Mouse (Mus musculus): ENCODE results near the gene Cipc.

DNA sequence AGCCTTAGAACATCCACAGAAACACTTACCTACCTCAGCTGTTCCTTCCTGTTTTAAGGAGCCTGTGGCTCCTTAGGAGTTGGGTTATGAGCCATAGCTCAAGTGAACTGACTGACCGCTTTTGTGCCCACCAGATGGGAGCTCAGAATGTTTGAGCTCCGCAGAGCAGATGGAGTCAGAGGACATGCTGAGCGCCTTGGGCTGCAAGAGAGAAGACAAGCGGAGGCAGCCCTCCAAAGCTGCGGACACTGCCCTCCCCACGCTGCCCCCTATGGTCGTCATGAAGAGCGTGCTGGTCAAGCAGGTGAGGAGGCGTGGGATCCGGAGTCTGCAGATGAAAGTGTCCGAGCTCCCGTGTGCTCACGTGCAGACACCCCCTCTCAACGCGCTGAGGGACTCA is 13.3 kb downstream of the Cipc start:
- TF ChIP-seq FLI1 (IDR thresholded peaks at IDR 0.05; ENCODE audit: low read length) (no peak), GATA1 (IDR thresholded peaks at IDR 0.05; ENCODE audit: borderline replicate concordance, low read length) (no peak)

Data from megakaryocyte, embryonic 14.5 days (primary cell).